Comparison of ENCODE assay signal across 9 mouse cellular contexts in the genomic region with DNA sequence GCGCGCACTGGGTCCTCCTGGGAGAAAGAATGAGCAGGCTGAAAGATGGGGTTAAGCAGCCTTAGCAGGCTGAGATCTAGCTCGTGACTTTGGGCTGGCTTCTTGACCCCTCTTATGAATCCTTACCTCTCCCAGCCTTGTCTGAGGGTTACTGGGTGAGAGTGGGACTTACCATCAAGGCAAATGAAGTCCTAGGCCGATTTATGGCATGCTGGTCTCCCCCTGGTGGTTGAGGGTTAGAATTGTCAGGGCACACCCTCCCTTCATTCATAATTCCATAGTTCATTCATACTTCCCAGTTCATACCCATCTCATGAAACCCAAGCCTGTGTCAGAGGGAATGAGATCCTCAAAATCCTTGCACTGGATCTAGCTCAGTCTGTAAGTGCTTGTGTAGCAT. TPM values are rescaled to one million over a fixed set of nuclear protein-coding genes. Genes with fewer than 3 reads are reported as not detected.
DNase-seq lines count a peak whose midpoint lies in the region; ATAC-seq and TF ChIP-seq lines count a peak whose summit lies in the region.
"Had no signal": no experiment of that assay in that cellular context is flagged by ENCODE, and none has a peak within 500 bp of the region (broad histone marks: within the 10 kb centered on the region; RNA-seq: fewer than 3 reads in every experiment).

No protein-coding gene starts in this region.

- H3K4me2 ChIP-seq in kidney, embryonic 16.5 days (replicated peaks; ENCODE audit: low read depth, low read length): no peak overlapping the region
- H3K4me2 ChIP-seq: midbrain, embryonic 12.5 days had no signal

- H3K4me3 ChIP-seq in kidney, adult 2 months (ENCODE audit: insufficient read depth, low read depth, low read length): no peak overlapping the region
- no peak overlapping the region for H3K4me3 ChIP-seq in kidney, embryonic 16.5 days (ENCODE audit: low read length)
- H3K4me3 ChIP-seq: midbrain, embryonic 12.5 days had no signal

- ATAC-seq in kidney, embryonic 16.5 days (ENCODE audit: low FRiP score, low TSS enrichment): no peak
- ATAC-seq in inflammation-experienced regulatory T-cells, adult 6 months: peak; percentile 23

- no peaks in the 10 kb centered on the region for H3K9me3 ChIP-seq in kidney, embryonic 16.5 days (ENCODE audit: low read length)
- H3K9me3 ChIP-seq: midbrain, embryonic 12.5 days had no signal

- H3K4me1 ChIP-seq in kidney, adult 2 months (ENCODE audit: control insufficient read depth, insufficient read depth, low read length): peaks cover 2% of the 10 kb centered on the region; the same call in 1 of the 2 replicates
- H3K4me1 ChIP-seq in kidney, embryonic 16.5 days (ENCODE audit: insufficient read depth, low read length): peaks cover 6% of the 10 kb centered on the region

- 57% methylated on average over 4 of the region's 4 CpGs for WGBS in kidney, adult 2 months
- 54% methylated on average over 4 of the region's 4 CpGs for WGBS in kidney, embryonic 16.5 days

- peak; percentile 44 for DNase-seq in kidney, adult 2 months
- DNase-seq in 416B (ENCODE audit: low read depth): peak; percentile 69
- peak; percentile 76 for DNase-seq in CD4-positive, CD25-positive, alpha-beta regulatory T cell, adult 2 months (ENCODE audit: low read depth, low spot score)
- peak; percentile 56 for DNase-seq in cerebellum, adult 9-10 months
- peak; percentile 87 for DNase-seq in retina, embryonic 14.5 days (ENCODE audit: low spot score)
- DNase-seq in urinary bladder, adult 18-20 months (ENCODE audit: low spot score in 2 of 2): no peak

- TF ChIP-seq POLR2A in kidney, adult 2 months (IDR thresholded peaks at IDR 0.05; ENCODE audit: low read depth, low read length): no peak

- H3K27me3 ChIP-seq in kidney, adult 2 months (replicated peaks; ENCODE audit: control insufficient read depth, insufficient read depth, low read length): no peaks in the 10 kb centered on the region
- no peaks in the 10 kb centered on the region for H3K27me3 ChIP-seq in kidney, embryonic 16.5 days (ENCODE audit: insufficient read depth, low read length)

- H3K27ac ChIP-seq in kidney, adult 2 months (ENCODE audit: insufficient read depth, low read depth, low read length): no peak overlapping the region
- H3K27ac ChIP-seq in kidney, embryonic 16.5 days (ENCODE audit: low read length): no peak overlapping the region
- H3K27ac ChIP-seq: midbrain, embryonic 12.5 days had no signal

- no peak overlapping the region for H3K9ac ChIP-seq in kidney, embryonic 16.5 days (replicated peaks; ENCODE audit: low read length)
- H3K9ac ChIP-seq: midbrain, embryonic 12.5 days had no signal

- no peaks in the 10 kb centered on the region for H3K36me3 ChIP-seq in kidney, adult 2 months (ENCODE audit: control insufficient read depth, insufficient read depth, low read length)
- H3K36me3 ChIP-seq in kidney, embryonic 16.5 days (ENCODE audit: insufficient read depth, low read length): no peaks in the 10 kb centered on the region
- H3K36me3 ChIP-seq: midbrain, embryonic 12.5 days had no signal

- peak; percentile 85 for TF ChIP-seq CTCF in kidney, adult 2 months (conservative IDR thresholded peaks at IDR 0.05; ENCODE audit: insufficient read depth, insufficient read length, low read depth, low read length)

RNA-seq across cellular contexts. Expression of a gene that starts 3.8 kb away (rescaled TPM):
- polyA plus RNA-seq in kidney, adult 2 months (2012; rRNA removed): 0.56 and 0.64 TPM in 2 replicates
- not detected in 2 replicates for polyA plus RNA-seq in kidney, embryonic 16.5 days (2015; fragmentation: Nextera tagmentation; extraction: Ambion mirVana)
- not detected for polyA plus RNA-seq in inflammation-experienced regulatory T-cells, adult 6 months (2017; shearing (Covaris generic))
- polyA plus RNA-seq: midbrain, embryonic 12.5 days had no signal

RNA-seq across cellular contexts. Expression of a gene that starts 4.8 kb away (rescaled TPM):
- 55.0 and 56.1 TPM in 2 replicates for polyA plus RNA-seq in kidney, adult 2 months (2012; rRNA removed)
- polyA plus RNA-seq in kidney, embryonic 16.5 days (2015; fragmentation: Nextera tagmentation; extraction: Ambion mirVana): 86.0 and 86.9 TPM in 2 replicates
- polyA plus RNA-seq in inflammation-experienced regulatory T-cells, adult 6 months (2017; shearing (Covaris generic)): 10 to 100 TPM; 14.0 to 53.9 (median 14.9) TPM

RNA-seq across cellular contexts. Expression of a gene that starts 39.3 kb away (rescaled TPM):
- polyA plus RNA-seq in kidney, adult 2 months (2012; rRNA removed): 13.4 and 13.8 TPM in 2 replicates
- 22.5 and 25.3 TPM in 2 replicates for polyA plus RNA-seq in kidney, embryonic 16.5 days (2015; fragmentation: Nextera tagmentation; extraction: Ambion mirVana)
- 10 to 100 TPM in 2 of 3 experiments, 1 to 10 TPM in 1; 8.0 to 12.6 (median 12.5) TPM for polyA plus RNA-seq in inflammation-experienced regulatory T-cells, adult 6 months (2017; shearing (Covaris generic))

RNA-seq across cellular contexts. Expression of a gene that starts 39.3 kb away (rescaled TPM):
- polyA plus RNA-seq in kidney, adult 2 months (2012; rRNA removed): 64.2 and 66.6 TPM in 2 replicates
- polyA plus RNA-seq in kidney, embryonic 16.5 days (2015; fragmentation: Nextera tagmentation; extraction: Ambion mirVana): 61.2 and 63.3 TPM in 2 replicates
- polyA plus RNA-seq in inflammation-experienced regulatory T-cells, adult 6 months (2017; shearing (Covaris generic)): 100 to 1,000 TPM in 1 of 3 experiments, 10 to 100 TPM in 2; 89.9 to 115 (median 99.3) TPM

Comparison
In these comparisons a context has a peak if more than half of its experiments do, and no peak if none do; other contexts are left out.
1. DNase-seq: peak in kidney, adult 2 months (single experiment), 416B (single experiment), CD4-positive, CD25-positive, alpha-beta regulatory T cell, adult 2 months (single experiment), cerebellum, adult 9-10 months (single experiment) and retina, embryonic 14.5 days (single experiment); none in urinary bladder, adult 18-20 months (0 of 2).